Comparison of ENCODE assay signal across 9 mouse cellular contexts in the genomic region with DNA sequence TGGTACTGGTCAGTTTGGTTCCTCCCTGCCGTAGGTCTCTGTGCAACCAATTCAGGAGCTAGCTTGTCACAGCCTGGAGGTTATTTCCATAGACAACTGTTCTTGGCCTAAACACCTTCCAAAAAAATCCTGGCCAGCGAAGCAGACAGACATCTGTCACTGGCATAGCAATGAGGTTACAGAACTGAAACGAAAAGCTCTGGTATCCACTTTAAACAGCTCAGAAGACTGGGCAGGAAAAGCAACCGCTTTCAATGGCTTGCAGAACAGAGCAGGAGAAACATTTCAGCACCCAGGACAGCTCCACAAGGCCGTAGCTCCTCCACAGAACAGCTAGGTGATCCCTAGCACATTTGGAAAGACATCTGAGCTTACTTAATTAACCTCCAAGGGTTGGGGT.
DNase-seq lines count a peak whose midpoint lies in the region; ATAC-seq and TF ChIP-seq lines count a peak whose summit lies in the region.
"Had no signal": no experiment of that assay in that cellular context is flagged by ENCODE, and none has a peak within 500 bp of the region (broad histone marks: within the 10 kb centered on the region; RNA-seq: fewer than 3 reads in every experiment).

No protein-coding gene starts in this region.

- 32% methylated on average over 5 of the region's 5 CpGs for WGBS in kidney, embryonic 14.5 days

- no peaks in the 10 kb centered on the region for H3K36me3 ChIP-seq in kidney, embryonic 14.5 days (ENCODE audit: control insufficient read depth, insufficient read depth, low read length)
- no peaks in the 10 kb centered on the region for H3K36me3 ChIP-seq in G1E (replicated peaks)
- H3K36me3 ChIP-seq: lung, embryonic 15.5 days had no signal

- no peak overlapping the region for H3K4me2 ChIP-seq in kidney, embryonic 14.5 days (replicated peaks; ENCODE audit: low read depth, low read length)
- H3K4me2 ChIP-seq: lung, embryonic 15.5 days had no signal

- H3K9ac ChIP-seq in kidney, embryonic 14.5 days (ENCODE audit: low read depth, low read length): no peak overlapping the region
- H3K9ac ChIP-seq: lung, embryonic 15.5 days had no signal

- no peak for TF ChIP-seq CTCF in G1E (IDR thresholded peaks at IDR 0.05; ENCODE audit: low read depth, low read length)

- peaks cover 8% of the 10 kb centered on the region; the same call in 1 of the 2 replicates for H3K4me1 ChIP-seq in kidney, embryonic 14.5 days (ENCODE audit: control insufficient read depth, insufficient read depth, low read length)
- no peaks in the 10 kb centered on the region; the same call in 1 of the 2 replicates for H3K4me1 ChIP-seq in G1E (ENCODE audit: insufficient read depth, low read depth, low read length)
- H3K4me1 ChIP-seq: lung, embryonic 15.5 days had no signal

- 0 out of 2 replicates have a peak, but pooled peaks cover 2% of the 10 kb centered on the region for H3K27me3 ChIP-seq in kidney, embryonic 14.5 days (ENCODE audit: control insufficient read depth, insufficient read depth, low read length)
- peaks cover 13% of the 10 kb centered on the region; the same call in 1 of the 2 replicates for H3K27me3 ChIP-seq in G1E (ENCODE audit: insufficient read depth, low read length)
- H3K27me3 ChIP-seq: lung, embryonic 15.5 days had no signal

- intact Hi-C loops in heart, postnatal 36 days (cut with DNase I): no loop called here

- peak; percentile 18 for DNase-seq in kidney, adult 11 months
- DNase-seq in G1E (ENCODE audit: low spot score): peak; percentile 16
- DNase-seq in brain, adult 2 months (ENCODE audit: low read depth, low spot score): peak; percentile 66
- peak; percentile 43 to 46 for DNase-seq in heart, postnatal 36 days
- DNase-seq in lung, postnatal 4 days: peak; percentile 45 to 71
- no peak for DNase-seq in frontal cortex, postnatal 36 days (ENCODE audit: low spot score in 2 of 2)

- ATAC-seq in kidney, embryonic 14.5 days (ENCODE audit: low FRiP score, low TSS enrichment): no peak
- ATAC-seq in G1E (ENCODE audit: extremely low read depth, insufficient number of reproducible peaks, low FRiP score, poor library complexity, severe bottlenecking): no peak
- no peak for ATAC-seq in monocyte, adult 5-6 weeks (replicated peaks; ENCODE audit: insufficient number of reproducible peaks, low FRiP score, low TSS enrichment, poor library complexity, severe bottlenecking)

- H3K9me3 ChIP-seq in kidney, embryonic 14.5 days (ENCODE audit: control insufficient read depth, low read length): no peaks in the 10 kb centered on the region
- H3K9me3 ChIP-seq in G1E (replicated peaks): no peaks in the 10 kb centered on the region
- H3K9me3 ChIP-seq: lung, embryonic 15.5 days had no signal

- H3K4me3 ChIP-seq in kidney, embryonic 14.5 days (ENCODE audit: low read length): no peak overlapping the region
- H3K4me3 ChIP-seq in G1E (ENCODE audit: low read depth, low read length): no peak overlapping the region
- H3K4me3 ChIP-seq: lung, embryonic 15.5 days had no signal

- no peak overlapping the region for H3K27ac ChIP-seq in kidney, embryonic 14.5 days (ENCODE audit: low read depth, low read length)
- H3K27ac ChIP-seq: lung, embryonic 15.5 days had no signal

Comparison
In these comparisons a context has a peak if more than half of its experiments do, and no peak if none do; other contexts are left out.
1. DNase-seq: peak in kidney, adult 11 months (single experiment), G1E (single experiment), brain, adult 2 months (single experiment), heart, postnatal 36 days (2 of 2) and lung, postnatal 4 days (2 of 2); none in frontal cortex, postnatal 36 days (0 of 2).